Comparison of ENCODE assay signal across 9 mouse cellular contexts in the genomic region with DNA sequence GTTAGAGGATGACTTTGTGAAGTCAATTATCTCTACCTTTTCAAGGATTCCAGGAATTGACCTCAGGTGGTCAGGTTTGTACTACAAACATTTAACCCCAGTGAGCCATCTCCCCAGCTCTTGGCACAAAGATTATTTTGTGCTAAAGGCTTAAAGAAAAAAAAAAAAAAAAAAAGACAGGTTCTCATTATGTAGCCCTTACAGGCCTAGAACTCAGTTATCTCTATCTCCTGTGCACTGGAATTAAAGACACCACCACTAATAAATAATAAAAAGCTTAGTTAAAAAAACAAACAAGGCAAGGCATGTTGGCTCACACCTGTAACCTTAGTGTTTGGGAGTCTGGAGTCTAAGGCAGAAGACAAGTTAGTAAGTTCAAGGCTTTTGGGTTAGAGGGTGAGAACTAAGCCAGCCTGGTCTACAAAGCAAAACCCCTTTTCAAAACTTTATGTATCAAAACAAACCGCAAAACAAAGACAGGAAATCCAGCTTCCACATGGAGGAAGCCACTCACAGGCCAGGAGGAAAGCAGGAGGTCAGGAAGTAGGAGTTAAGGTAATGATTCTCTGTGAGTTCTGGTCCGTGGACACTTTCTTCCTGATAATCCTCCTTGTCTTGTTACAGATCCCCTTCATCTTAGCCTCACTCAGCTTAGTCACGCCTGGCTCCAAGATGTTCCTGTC. TPM values are rescaled to one million over a fixed set of nuclear protein-coding genes. Genes with fewer than 3 reads are reported as not detected.
A peak's percentile ranks its signal among the peaks of the same experiment; 100 is the strongest.
DNase-seq lines count a peak whose midpoint lies in the region; ATAC-seq lines count a peak whose summit lies in the region.
"Had no signal": no experiment of that assay in that cellular context is flagged by ENCODE, and none has a peak within 500 bp of the region (broad histone marks: within the 10 kb centered on the region; RNA-seq: fewer than 3 reads in every experiment).

No protein-coding gene starts in this region.

- no peaks in the 10 kb centered on the region for H3K27me3 ChIP-seq in hindbrain, embryonic 15.5 days
- no peaks in the 10 kb centered on the region for H3K27me3 ChIP-seq in hindbrain, embryonic 16.5 days (replicated peaks; ENCODE audit: control insufficient read depth, insufficient read depth, low read length)
- no peaks in the 10 kb centered on the region for H3K27me3 ChIP-seq in midbrain, embryonic 14.5 days (ENCODE audit: control insufficient read depth, insufficient read depth, low read length)
- H3K27me3 ChIP-seq in midbrain, embryonic 16.5 days (ENCODE audit: control insufficient read depth, insufficient read depth, low read depth, low read length) = no peaks in the 10 kb centered on the region; the same call in 1 of the 2 replicates
- H3K27me3 ChIP-seq in intestine, embryonic 15.5 days (replicated peaks) = no peaks in the 10 kb centered on the region

- no peak for ATAC-seq in hindbrain, embryonic 15.5 days (ENCODE audit: low FRiP score, low read depth)
- ATAC-seq in hindbrain, embryonic 16.5 days = no peak
- ATAC-seq in midbrain, embryonic 14.5 days (ENCODE audit: low FRiP score, low TSS enrichment) = 0 out of 2 replicates have a peak, but pooled peaks have one; percentile 6
- no peak for ATAC-seq in midbrain, embryonic 16.5 days
- no peak for ATAC-seq in intestine, embryonic 15.5 days

- H3K4me2 ChIP-seq in hindbrain, embryonic 15.5 days = peak overlapping the region; percentile 55; the same call in 1 of the 2 replicates
- no peak overlapping the region for H3K4me2 ChIP-seq in hindbrain, embryonic 16.5 days (ENCODE audit: low read length)
- H3K4me2 ChIP-seq in midbrain, embryonic 14.5 days (ENCODE audit: low read length) = no peak overlapping the region
- H3K4me2 ChIP-seq in midbrain, embryonic 16.5 days (ENCODE audit: low read length) = no peak overlapping the region
- H3K4me2 ChIP-seq in intestine, embryonic 15.5 days (replicated peaks) = 0 out of 2 replicates have a peak overlapping the region, but pooled peaks have one; percentile 55

- H3K4me1 ChIP-seq in hindbrain, embryonic 15.5 days (replicated peaks) = peaks cover 11% of the 10 kb centered on the region
- peaks cover 6% of the 10 kb centered on the region; the same call in 1 of the 2 replicates for H3K4me1 ChIP-seq in hindbrain, embryonic 16.5 days (ENCODE audit: control insufficient read depth, insufficient read depth, low read depth, low read length)
- H3K4me1 ChIP-seq in midbrain, embryonic 14.5 days (ENCODE audit: control insufficient read depth, insufficient read depth, low read length) = 0 out of 2 replicates have a peak, but pooled peaks cover 3% of the 10 kb centered on the region
- peaks cover 3% of the 10 kb centered on the region; the same call in 1 of the 2 replicates for H3K4me1 ChIP-seq in midbrain, embryonic 16.5 days (ENCODE audit: control insufficient read depth, insufficient read depth, low read length)
- H3K4me1 ChIP-seq in intestine, embryonic 15.5 days (replicated peaks) = peaks cover 10% of the 10 kb centered on the region

- 86% methylated on average over 3 of the region's 3 CpGs for WGBS in hindbrain, embryonic 15.5 days
- 76% methylated on average over 3 of the region's 3 CpGs for WGBS in hindbrain, embryonic 16.5 days
- 67% methylated on average over 3 of the region's 3 CpGs for WGBS in midbrain, embryonic 14.5 days
- WGBS in midbrain, embryonic 16.5 days = 72% methylated on average over 3 of the region's 3 CpGs
- 67% methylated on average over 3 of the region's 3 CpGs for WGBS in intestine, embryonic 15.5 days

- no peaks in the 10 kb centered on the region for H3K9me3 ChIP-seq in hindbrain, embryonic 15.5 days
- no peaks in the 10 kb centered on the region for H3K9me3 ChIP-seq in hindbrain, embryonic 16.5 days (ENCODE audit: control insufficient read depth, low read length)
- no peaks in the 10 kb centered on the region for H3K9me3 ChIP-seq in midbrain, embryonic 14.5 days (ENCODE audit: control insufficient read depth, low read length)
- H3K9me3 ChIP-seq in midbrain, embryonic 16.5 days (replicated peaks; ENCODE audit: control insufficient read depth, low read length, poor library complexity, severe bottlenecking) = no peaks in the 10 kb centered on the region
- H3K9me3 ChIP-seq in intestine, embryonic 15.5 days = no peaks in the 10 kb centered on the region
- H3K9me3 ChIP-seq: midbrain, embryonic 12.5 days had no signal

- H3K4me3 ChIP-seq in hindbrain, embryonic 15.5 days = no peak overlapping the region
- H3K4me3 ChIP-seq in hindbrain, embryonic 16.5 days (ENCODE audit: low read length) = no peak overlapping the region
- no peak overlapping the region for H3K4me3 ChIP-seq in midbrain, embryonic 14.5 days (replicated peaks; ENCODE audit: low read depth, low read length)
- no peak overlapping the region for H3K4me3 ChIP-seq in midbrain, embryonic 16.5 days (ENCODE audit: low read depth, low read length)
- H3K4me3 ChIP-seq in intestine, embryonic 15.5 days (replicated peaks) = no peak overlapping the region

- H3K9ac ChIP-seq in hindbrain, embryonic 15.5 days = no peak overlapping the region
- no peak overlapping the region for H3K9ac ChIP-seq in hindbrain, embryonic 16.5 days (ENCODE audit: low read depth, low read length)
- H3K9ac ChIP-seq in midbrain, embryonic 14.5 days (replicated peaks; ENCODE audit: low read length) = no peak overlapping the region
- no peak overlapping the region for H3K9ac ChIP-seq in midbrain, embryonic 16.5 days (ENCODE audit: low read depth, low read length)
- no peak overlapping the region for H3K9ac ChIP-seq in intestine, embryonic 15.5 days
- H3K9ac ChIP-seq: midbrain, embryonic 12.5 days had no signal

- no peak overlapping the region for H3K27ac ChIP-seq in hindbrain, embryonic 15.5 days (replicated peaks)
- no peak overlapping the region for H3K27ac ChIP-seq in hindbrain, embryonic 16.5 days (ENCODE audit: low read depth, low read length)
- H3K27ac ChIP-seq in midbrain, embryonic 14.5 days (replicated peaks; ENCODE audit: low read depth, low read length) = no peak overlapping the region
- no peak overlapping the region for H3K27ac ChIP-seq in midbrain, embryonic 16.5 days (ENCODE audit: low read length)
- no peak overlapping the region for H3K27ac ChIP-seq in intestine, embryonic 15.5 days
- H3K27ac ChIP-seq: midbrain, embryonic 12.5 days had no signal

- no peak for DNase-seq in midbrain, embryonic 14.5 days
- DNase-seq in yolk sac, embryonic 10.5 days (ENCODE audit: low spot score) = peak; percentile 27
- DNase-seq in urinary bladder, postnatal 25 days (ENCODE audit: low spot score) = no peak
- no peak for DNase-seq in thymus, postnatal 10 days (ENCODE audit: low spot score in 2 of 2)

- H3K36me3 ChIP-seq in hindbrain, embryonic 15.5 days = no peaks in the 10 kb centered on the region
- no peaks in the 10 kb centered on the region for H3K36me3 ChIP-seq in hindbrain, embryonic 16.5 days (ENCODE audit: control insufficient read depth, insufficient read depth, low read length)
- no peaks in the 10 kb centered on the region for H3K36me3 ChIP-seq in midbrain, embryonic 14.5 days (ENCODE audit: control insufficient read depth, insufficient read depth, low read length)
- no peaks in the 10 kb centered on the region for H3K36me3 ChIP-seq in midbrain, embryonic 16.5 days (ENCODE audit: control insufficient read depth, insufficient read depth, low read length)
- H3K36me3 ChIP-seq in intestine, embryonic 15.5 days = no peaks in the 10 kb centered on the region
- H3K36me3 ChIP-seq: midbrain, embryonic 12.5 days had no signal

RNA-seq across cellular contexts. Expression of a gene that starts 8.9 kb away (rescaled TPM):
- 14.0 and 15.1 TPM in 2 replicates for polyA plus RNA-seq in hindbrain, embryonic 15.5 days (2015; fragmentation: Nextera tagmentation; extraction: Ambion mirVana)
- polyA plus RNA-seq in hindbrain, embryonic 16.5 days (2015; fragmentation: Nextera tagmentation; extraction: Ambion mirVana) = 15.8 and 17.3 TPM in 2 replicates
- polyA plus RNA-seq in midbrain, embryonic 14.5 days (2014; fragmentation: Nextera tagmentation; extraction: Ambion mirVana) = 1.8 and 5.8 TPM in 2 replicates
- polyA plus RNA-seq in midbrain, embryonic 16.5 days (2015; fragmentation: Nextera tagmentation; extraction: Ambion mirVana) = 9.5 and 9.7 TPM in 2 replicates
- 17.8 and 18.6 TPM in 2 replicates for polyA plus RNA-seq in intestine, embryonic 15.5 days (2015; fragmentation: Nextera tagmentation; extraction: Ambion mirVana)

RNA-seq across cellular contexts. Expression of a gene that starts 24.8 kb away (rescaled TPM):
- 41.0 and 42.9 TPM in 2 replicates for polyA plus RNA-seq in hindbrain, embryonic 15.5 days (2015; fragmentation: Nextera tagmentation; extraction: Ambion mirVana)
- 32.8 and 40.2 TPM in 2 replicates for polyA plus RNA-seq in hindbrain, embryonic 16.5 days (2015; fragmentation: Nextera tagmentation; extraction: Ambion mirVana)
- polyA plus RNA-seq in midbrain, embryonic 14.5 days (2014; fragmentation: Nextera tagmentation; extraction: Ambion mirVana) = 24.7 and 34.6 TPM in 2 replicates
- 23.0 and 24.9 TPM in 2 replicates for polyA plus RNA-seq in midbrain, embryonic 16.5 days (2015; fragmentation: Nextera tagmentation; extraction: Ambion mirVana)
- 128 and 132 TPM in 2 replicates for polyA plus RNA-seq in intestine, embryonic 15.5 days (2015; fragmentation: Nextera tagmentation; extraction: Ambion mirVana)

RNA-seq across cellular contexts. Expression of a gene that starts 51.0 kb away (rescaled TPM):
- 35.4 and 40.2 TPM in 2 replicates for polyA plus RNA-seq in hindbrain, embryonic 15.5 days (2015; fragmentation: Nextera tagmentation; extraction: Ambion mirVana)
- 40.7 and 45.9 TPM in 2 replicates for polyA plus RNA-seq in hindbrain, embryonic 16.5 days (2015; fragmentation: Nextera tagmentation; extraction: Ambion mirVana)
- 24.9 and 26.2 TPM in 2 replicates for polyA plus RNA-seq in midbrain, embryonic 14.5 days (2014; fragmentation: Nextera tagmentation; extraction: Ambion mirVana)
- polyA plus RNA-seq in midbrain, embryonic 16.5 days (2015; fragmentation: Nextera tagmentation; extraction: Ambion mirVana) = 31.2 and 37.7 TPM in 2 replicates
- polyA plus RNA-seq in intestine, embryonic 15.5 days (2015; fragmentation: Nextera tagmentation; extraction: Ambion mirVana) = 32.6 and 33.5 TPM in 2 replicates

Comparison
In these comparisons a context has a peak if more than half of its experiments do, and no peak if none do; other contexts are left out.
1. H3K4me2 ChIP-seq: peak in hindbrain, embryonic 15.5 days (single experiment) and intestine, embryonic 15.5 days (single experiment); none in hindbrain, embryonic 16.5 days (single experiment), midbrain, embryonic 14.5 days (single experiment) and midbrain, embryonic 16.5 days (single experiment).